Mouse (Mus musculus) lung, embryonic 14.5 days (tissue): ENCODE data around the gene Dlg2. TPM values are rescaled to one million over a fixed set of nuclear protein-coding genes. Genes with fewer than 3 reads are reported as not detected.
A peak's percentile ranks its signal among the peaks of the same experiment; 100 is the strongest.

Source experiments
- ATAC-seq: fragments of 200-750 bp; cut with Nextera tagmentation; 2 replicates; pipeline ENCODE4 v1.8.0; 2017; ENCODE audit warnings: mild to moderate bottlenecking, moderate TSS enrichment, moderate library complexity; ENCODE audit not compliant: insufficient read depth
- DNase-seq: peaks from one replicate; pipeline ENCODE4 v3.0.0-alpha.2; 2015
- H3K27ac ChIP-seq: fragments of 300-500 bp; sonication (generic); 2 replicates; pipeline ENCODE4 v1.5.1; 2014; ENCODE audit warnings: low read depth, mild to moderate bottlenecking, moderate library complexity
- H3K27me3 ChIP-seq: fragments of 300-500 bp; sonication (generic); 2 replicates; pipeline ENCODE4 v1.6.1; 2014; ENCODE audit warnings: low read length, control low read depth; ENCODE audit not compliant: insufficient read depth
- H3K36me3 ChIP-seq: fragments of 300-500 bp; sonication (generic); 2 replicates; pipeline ENCODE4 v1.6.1; 2014; ENCODE audit warnings: control low read depth; ENCODE audit not compliant: insufficient read depth
- H3K4me1 ChIP-seq: fragments of 300-500 bp; sonication (generic); 2 replicates; pipeline ENCODE4 v1.6.1; 2014; ENCODE audit warnings: antibody characterized with exemption, control low read depth; ENCODE audit not compliant: insufficient read depth
- H3K4me2 ChIP-seq: fragments of 300-500 bp; sonication (generic); 2 replicates; pipeline ENCODE4 v1.6.1; 2014; ENCODE audit warnings: mild to moderate bottlenecking
- H3K4me3 ChIP-seq: fragments of 300-500 bp; sonication (generic); 2 replicates; pipeline ENCODE4 v1.5.1; 2014; ENCODE audit warnings: low read depth, low read length
- H3K9ac ChIP-seq: fragments of 300-500 bp; sonication (generic); 2 replicates; pipeline ENCODE4 v1.6.1; 2014
- H3K9me3 ChIP-seq: fragments of 300-500 bp; sonication (generic); 2 replicates; pipeline ENCODE4 v1.6.1; 2016; ENCODE audit warnings: low read depth, low read length, control low read depth
- CTCF ChIP-seq: IDR thresholded peaks from 2 replicates; pipeline ENCODE4 v1.5.1; 2016; ENCODE audit warnings: antibody characterized with exemption, low read depth
- WGBS: fragments of 180-500 bp; shearing (Covaris S2); extraction: QIAGEN DNeasy Blood & Tissue Kit; methylation state at CpG from one replicate; pipeline ENCODE4 v1.1.7; 2014; 5-methylcytosine and 5-hydroxymethylcytosine counted together
- polyA plus RNA-seq: library from polyadenylated mRNA; unstranded; fragments of >200 nt; fragmentation: Nextera tagmentation; extraction: Ambion mirVana; gene quantifications from 2 replicates; pipeline ENCODE4 v1.2.1, GENCODE M21; 2014

The Dlg2 gene
- polyA plus RNA-seq, 1 experiment from 2014 or later: 0.25 TPM

DNA sequence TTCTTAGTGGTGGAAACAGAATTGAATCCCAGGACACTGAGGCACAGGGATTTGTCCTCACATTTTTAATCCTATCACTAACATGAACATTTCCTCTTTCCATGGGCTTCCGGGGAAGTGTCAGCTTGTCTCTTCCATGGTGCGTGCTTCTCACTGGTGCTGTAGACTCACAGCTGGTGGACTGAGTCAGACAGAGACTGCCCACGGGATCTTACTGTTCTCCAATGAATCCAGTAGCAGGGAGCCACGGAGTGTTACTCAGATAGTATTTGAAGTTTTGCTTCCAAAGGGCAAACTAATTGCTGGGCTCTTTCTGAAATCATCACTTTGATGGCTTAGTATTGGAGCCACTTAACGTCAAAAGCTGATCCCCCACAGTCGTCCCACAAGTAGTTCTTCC lies 963.9 kb downstream of the Dlg2 start:
- H3K4me3 ChIP-seq: no peak overlapping the region
- H3K27me3 ChIP-seq: no peaks in the 10 kb centered on the region
- WGBS: 79% methylated on average over 6 of the region's 6 CpGs
- DNase-seq (no peak), ATAC-seq (no peak)
- no peaks in the 10 kb centered on the region for H3K9me3 ChIP-seq
- H3K27ac ChIP-seq: no peak overlapping the region
- TF ChIP-seq CTCF: no peak
- no peak overlapping the region for H3K4me2 ChIP-seq
- H3K9ac ChIP-seq: no peak overlapping the region
- no peaks in the 10 kb centered on the region for H3K36me3 ChIP-seq
- H3K4me1 ChIP-seq: no peaks in the 10 kb centered on the region

DNA sequence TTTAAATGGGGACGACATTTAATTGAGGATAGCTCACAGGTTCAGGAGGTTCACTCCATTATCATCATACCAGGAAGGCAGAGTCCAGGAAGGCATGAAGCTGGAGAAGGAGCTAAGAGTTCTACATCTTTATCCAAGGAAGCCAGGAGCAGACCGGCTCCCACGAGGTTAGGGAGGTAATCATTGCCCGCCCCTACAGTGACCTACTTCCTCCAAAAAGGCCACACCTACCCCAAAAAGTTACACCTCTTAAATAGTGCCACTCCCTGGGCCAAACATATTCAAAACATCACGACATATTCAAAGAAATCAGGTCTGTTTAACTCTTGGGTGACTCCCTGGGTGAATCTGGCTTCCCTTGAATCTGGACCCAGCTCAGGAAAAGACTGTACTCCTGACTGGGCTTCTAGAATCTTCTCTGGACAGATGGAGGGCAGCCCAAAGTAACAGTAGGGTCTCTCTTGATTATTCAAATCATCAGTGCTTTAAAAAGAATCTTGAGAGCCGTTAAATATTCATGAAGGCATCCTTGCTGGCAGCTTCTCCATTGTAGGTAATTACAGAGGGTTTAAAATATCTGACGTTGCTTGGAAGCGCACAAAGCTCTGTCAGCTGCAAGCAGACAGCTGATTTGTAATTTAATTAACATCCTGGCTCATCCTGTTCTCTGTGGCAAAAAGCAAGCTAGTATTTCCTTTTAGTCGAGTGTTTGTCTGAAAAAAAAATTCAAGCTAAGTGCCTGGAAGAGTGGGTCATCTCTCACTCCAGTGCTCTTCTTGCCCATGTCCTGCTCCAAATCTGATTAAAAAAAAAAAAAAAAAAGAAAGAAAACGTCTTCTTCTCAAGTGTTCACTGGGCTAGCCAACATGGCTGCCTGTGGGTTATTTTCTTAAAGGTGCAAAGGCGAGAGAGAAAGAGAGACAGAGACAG lies 966.2 kb downstream of the Dlg2 start:
- no peak for TF ChIP-seq CTCF
- H3K4me2 ChIP-seq: no peak overlapping the region
- no peak for DNase-seq
- 67% methylated on average over 11 of the region's 11 CpGs for whole genome bisulfite sequencing
- no peaks in the 10 kb centered on the region for H3K4me1 ChIP-seq
- no peak for ATAC-seq
- H3K9me3 ChIP-seq: no peaks in the 10 kb centered on the region
- H3K27ac ChIP-seq: no peak overlapping the region
- no peak overlapping the region for H3K4me3 ChIP-seq
- no peak overlapping the region for H3K9ac ChIP-seq
- H3K27me3 ChIP-seq: no peaks in the 10 kb centered on the region
- H3K36me3 ChIP-seq: no peaks in the 10 kb centered on the region

DNA sequence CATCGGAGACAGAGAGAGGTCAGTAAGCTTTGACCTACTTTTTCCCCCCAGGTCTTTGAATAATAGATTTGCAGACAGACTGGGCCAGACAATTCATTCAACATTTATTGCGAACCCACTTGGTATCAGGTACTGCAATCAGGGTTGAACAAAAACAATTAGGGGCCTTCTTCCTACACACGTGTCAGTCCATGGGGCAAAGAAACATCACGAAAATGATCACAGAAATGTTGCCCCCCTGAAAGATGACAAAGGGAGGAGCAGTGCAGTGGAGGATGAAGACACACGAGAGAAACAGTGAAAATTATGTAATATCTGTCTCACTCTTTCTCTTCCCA lies 966.9 kb downstream of the Dlg2 start:
- H3K27me3 ChIP-seq: no peaks in the 10 kb centered on the region
- WGBS: 66% methylated on average over 5 of the region's 5 CpGs

DNA sequence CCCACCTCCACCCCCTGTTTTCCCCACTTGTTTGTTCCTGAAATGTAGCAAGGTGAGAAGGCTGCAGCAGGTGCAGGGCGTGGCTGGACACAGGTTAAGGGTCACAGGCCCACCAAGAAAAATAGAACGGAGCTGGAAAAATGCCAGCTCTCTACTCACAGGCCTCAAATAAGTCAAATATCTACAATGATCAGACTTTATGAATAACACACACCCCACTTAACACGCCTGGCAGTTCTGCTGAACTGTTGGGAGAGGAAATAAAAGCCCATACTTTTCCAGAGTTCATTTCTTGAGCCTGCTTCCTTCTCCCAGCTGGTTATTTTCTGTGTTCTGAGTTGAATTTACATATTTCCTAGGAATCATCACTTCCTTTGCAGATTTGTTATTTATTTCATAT lies 967.4 kb downstream of the Dlg2 start:
- H3K27me3 ChIP-seq: no peaks in the 10 kb centered on the region
- no peaks in the 10 kb centered on the region for H3K4me1 ChIP-seq
- no peak overlapping the region for H3K27ac ChIP-seq
- no peak for TF ChIP-seq CTCF
- H3K36me3 ChIP-seq: no peaks in the 10 kb centered on the region
- ATAC-seq: no peak
- no peak overlapping the region for H3K4me3 ChIP-seq
- H3K9ac ChIP-seq: no peak overlapping the region
- WGBS: 44% methylated on average over 3 of the region's 3 CpGs
- no peak overlapping the region for H3K4me2 ChIP-seq
- no peaks in the 10 kb centered on the region for H3K9me3 ChIP-seq
- peak; percentile 5 for DNase-seq

More for the DNA sequence above, 966.9 kb downstream of the Dlg2 start:
- Histone ChIP-seq H3K9ac (no peak overlapping the region), H3K27ac (no peak overlapping the region), H3K36me3 (no peaks in the 10 kb centered on the region), H3K4me2 (no peak overlapping the region), H3K9me3 (no peaks in the 10 kb centered on the region), H3K4me3 (no peak overlapping the region), H3K4me1 (no peaks in the 10 kb centered on the region)
- TF ChIP-seq CTCF: no peak
- no peak for DNase-seq
- ATAC-seq: no peak

DNA sequence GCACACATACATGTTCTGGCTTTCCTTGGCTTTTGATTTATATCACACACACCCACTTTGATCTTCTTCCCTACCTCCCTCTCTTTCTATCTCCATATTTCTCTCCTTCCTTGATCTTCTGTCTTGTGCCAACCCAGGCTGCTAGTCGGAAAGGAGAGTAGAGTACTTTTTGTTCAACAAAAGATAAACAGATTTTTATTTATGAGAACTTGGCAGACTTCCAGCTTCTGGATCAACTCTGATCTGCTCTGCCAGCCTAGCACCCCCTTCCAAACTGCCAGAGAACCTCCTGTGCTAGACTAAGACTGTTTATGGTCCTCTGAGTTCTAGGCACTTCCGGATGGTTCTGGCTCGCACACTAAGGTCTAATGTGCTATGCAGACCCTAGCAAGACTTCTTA lies 968.3 kb downstream of the Dlg2 start:
- H3K9me3 ChIP-seq: no peaks in the 10 kb centered on the region
- ATAC-seq: no peak
- no peaks in the 10 kb centered on the region for H3K36me3 ChIP-seq
- WGBS: 56% methylated on average over 3 of the region's 3 CpGs
- H3K4me1 ChIP-seq: no peaks in the 10 kb centered on the region
- H3K4me2 ChIP-seq: no peak overlapping the region
- H3K9ac ChIP-seq: no peak overlapping the region
- H3K4me3 ChIP-seq: no peak overlapping the region
- H3K27ac ChIP-seq: no peak overlapping the region
- DNase-seq: peak; percentile 31
- no peak for TF ChIP-seq CTCF
- H3K27me3 ChIP-seq: no peaks in the 10 kb centered on the region

DNA sequence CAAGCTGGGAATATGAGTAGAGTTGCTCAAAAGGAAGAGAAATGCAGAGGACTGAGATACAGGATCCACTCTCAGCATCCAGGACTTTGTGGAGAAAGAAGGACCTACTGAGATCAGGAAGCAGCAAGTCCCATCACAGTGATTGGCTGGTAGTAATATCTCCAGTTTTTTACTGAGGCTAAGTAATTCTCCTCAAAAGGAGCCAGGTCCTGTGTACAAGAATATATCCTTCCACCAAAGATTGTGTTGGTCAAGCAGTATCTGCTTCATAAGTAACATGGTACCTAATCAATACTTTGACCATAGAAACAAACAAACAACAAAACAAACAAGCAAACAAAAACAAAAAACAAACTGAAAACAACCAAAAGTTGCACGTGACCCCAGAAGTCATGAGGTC lies 980.3 kb downstream of the Dlg2 start:
- 5% methylated on average over 1 of the region's 1 CpGs for WGBS
- H3K36me3 ChIP-seq: no peaks in the 10 kb centered on the region
- no peak for DNase-seq

DNA sequence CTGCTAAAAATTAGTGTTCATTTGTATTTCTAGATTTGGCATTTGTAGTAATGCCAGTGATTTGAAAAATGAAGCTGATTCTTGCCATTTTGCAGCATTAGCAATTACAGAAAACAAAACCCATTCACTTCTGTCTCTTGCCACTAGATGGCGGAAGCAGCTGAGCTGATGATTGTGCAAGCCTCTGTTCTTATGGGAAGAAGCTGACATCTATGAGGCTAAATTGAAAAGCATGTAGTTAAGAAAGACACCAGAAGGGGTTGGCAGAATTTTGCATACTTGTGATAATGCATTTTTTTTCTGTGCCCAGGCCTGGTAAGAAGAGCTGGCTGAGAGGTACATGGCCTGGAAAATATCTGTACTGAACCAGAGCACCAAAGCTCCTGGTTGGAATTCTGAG lies 980.7 kb downstream of the Dlg2 start:
- Histone ChIP-seq H3K4me2 (no peak overlapping the region), H3K27me3 (no peaks in the 10 kb centered on the region), H3K36me3 (no peaks in the 10 kb centered on the region), H3K27ac (no peak overlapping the region), H3K4me1 (no peaks in the 10 kb centered on the region), H3K9ac (no peak overlapping the region), H3K4me3 (no peak overlapping the region), H3K9me3 (no peaks in the 10 kb centered on the region)
- TF ChIP-seq CTCF: peak; percentile 93
- 0% methylated on average over 1 of the region's 1 CpGs for WGBS
- DNase-seq (peak; percentile 91), ATAC-seq (peak; percentile 74; the same call in 1 of the 2 replicates)

More for the DNA sequence above, 980.3 kb downstream of the Dlg2 start:
- no peak for TF ChIP-seq CTCF
- Histone ChIP-seq H3K27me3 (no peaks in the 10 kb centered on the region), H3K9me3 (no peaks in the 10 kb centered on the region), H3K4me2 (no peak overlapping the region), H3K4me1 (no peaks in the 10 kb centered on the region), H3K27ac (no peak overlapping the region), H3K9ac (no peak overlapping the region), H3K4me3 (no peak overlapping the region)
- no peak for ATAC-seq
